Mouse (Mus musculus) embryo, embryonic 11 days (tissue): ENCODE results near the gene Parp9.
"Not testable (repeated sequence)": the region's sequence is repeated elsewhere in the genome, so short reads cannot be mapped to it uniquely, and the experiment has no call there.

Experiments used
- DNase-seq: peaks from one replicate; pipeline ENCODE4 v3.0.0-alpha.2; 2015

Gene Parp9

GRCm38 (mm10) chr16:35932179-35933055 lies 5.9 kb upstream of the Parp9 start:
- DNase-seq = no peak

- no peak for DNase-seq
Measured at GRCm38 (mm10) chr16:35933181-35933580, 5.1 kb upstream of the Parp9 start.

DNA sequence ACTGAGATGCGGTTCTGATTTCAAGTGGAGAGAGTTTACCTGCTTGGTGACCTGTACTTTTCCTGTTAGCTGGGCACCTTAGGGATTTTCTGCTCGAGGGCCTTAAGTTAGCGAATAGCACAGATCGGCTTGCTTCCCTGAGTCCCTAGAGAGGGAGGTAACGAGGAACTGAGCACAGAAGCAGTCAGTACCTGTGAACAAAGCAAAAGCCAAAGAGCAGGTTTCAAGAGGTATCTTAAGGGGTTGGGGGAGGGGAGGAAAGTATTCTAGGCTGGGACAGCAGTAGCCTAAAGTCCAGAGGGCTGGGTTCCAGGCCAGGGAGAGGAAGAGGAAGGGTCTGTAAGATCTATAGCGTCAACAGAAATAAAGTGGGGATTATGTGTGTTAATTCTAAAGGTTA lies 991 bp downstream of the Parp9 start:
- DNase-seq = peak; percentile 45

DNA sequence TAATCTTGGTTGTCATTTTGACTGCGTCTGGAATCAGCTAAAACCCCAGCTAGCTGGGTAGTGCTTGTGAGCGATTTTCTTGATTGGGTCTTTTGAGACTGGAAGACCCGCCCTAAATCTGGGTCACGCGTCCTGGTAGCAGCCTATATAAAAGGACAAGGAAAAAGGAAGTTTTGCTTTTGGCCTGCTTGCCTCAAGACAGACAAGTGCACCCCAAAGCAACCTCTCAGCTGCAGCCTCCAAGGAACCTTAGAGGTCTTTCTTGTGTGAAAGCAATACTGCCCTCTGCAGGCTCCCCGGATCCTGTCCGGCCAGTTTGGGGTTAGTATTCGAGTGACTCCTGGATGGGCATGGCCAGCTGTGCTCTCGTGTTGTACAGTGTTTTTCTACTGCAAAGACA lies 1.4 kb downstream of the Parp9 start:
- peak; percentile 80 for DNase-seq

DNA sequence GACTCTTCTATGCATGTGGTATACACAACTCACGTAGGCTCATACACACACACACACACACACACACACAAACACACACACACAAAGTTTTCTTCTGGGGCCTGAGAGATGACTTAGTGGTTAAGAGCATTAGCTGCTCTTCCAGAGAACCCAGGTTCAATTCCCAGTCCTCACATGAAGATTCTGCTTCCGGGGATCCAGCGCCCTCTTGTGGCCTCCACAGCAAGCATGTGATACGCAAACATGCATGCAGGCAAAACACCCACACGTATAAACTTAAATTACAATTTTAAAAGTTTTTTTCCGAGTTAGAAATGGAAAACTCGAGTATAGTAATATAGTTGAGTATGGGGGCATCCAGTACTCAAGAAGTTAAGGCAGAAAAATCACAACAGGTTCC lies 3.1 kb downstream of the Parp9 start:
- no peak for DNase-seq

DNA sequence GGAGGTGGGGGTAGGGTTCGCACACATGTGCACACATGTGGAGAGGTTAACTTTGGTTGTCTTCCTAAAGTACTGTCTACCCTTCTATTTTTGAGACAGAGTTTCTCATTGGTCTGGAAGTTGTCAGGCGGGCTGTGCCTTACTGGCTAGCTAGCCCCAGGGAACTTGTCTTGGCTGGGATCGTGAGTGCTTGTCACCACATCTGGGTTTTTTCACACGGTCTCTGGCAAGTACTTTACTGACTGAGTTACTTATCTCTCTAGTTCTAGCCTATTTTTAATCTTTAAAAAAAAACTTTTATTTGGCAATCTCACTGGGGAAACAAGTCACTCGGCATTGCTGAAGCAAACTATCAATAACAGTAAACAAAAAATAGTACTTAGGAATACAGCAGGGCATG lies 11.0 kb downstream of the Parp9 start:
- no peak for DNase-seq

- DNase-seq = no peak
Measured at GRCm38 (mm10) chr16:35951216-35951615, 12.9 kb downstream of the Parp9 start.

DNA sequence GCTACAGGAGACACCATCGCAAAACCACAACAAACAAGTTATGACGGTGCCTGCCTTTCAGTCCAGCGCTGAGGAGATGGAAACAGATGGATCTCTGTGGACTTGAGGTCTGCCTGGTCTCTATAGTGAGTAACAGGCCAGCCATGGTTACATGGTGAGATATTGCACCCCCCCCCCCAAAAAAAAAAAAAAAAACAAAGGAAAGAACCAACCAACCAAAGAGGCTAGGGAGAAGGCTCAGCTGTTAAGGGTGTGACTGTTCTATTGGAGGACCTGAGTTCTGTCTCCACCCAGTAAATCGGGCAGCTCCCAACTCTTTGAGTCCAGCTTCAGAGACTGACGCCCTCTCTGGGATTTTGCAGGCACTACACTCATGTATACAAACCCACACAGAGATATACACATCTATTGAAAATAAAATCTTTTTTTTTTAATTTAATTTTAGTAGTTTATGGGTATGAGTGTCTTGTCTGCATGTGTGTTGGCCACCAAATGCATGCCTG lies 14.4 kb downstream of the Parp9 start:
- DNase-seq = no peak

DNA sequence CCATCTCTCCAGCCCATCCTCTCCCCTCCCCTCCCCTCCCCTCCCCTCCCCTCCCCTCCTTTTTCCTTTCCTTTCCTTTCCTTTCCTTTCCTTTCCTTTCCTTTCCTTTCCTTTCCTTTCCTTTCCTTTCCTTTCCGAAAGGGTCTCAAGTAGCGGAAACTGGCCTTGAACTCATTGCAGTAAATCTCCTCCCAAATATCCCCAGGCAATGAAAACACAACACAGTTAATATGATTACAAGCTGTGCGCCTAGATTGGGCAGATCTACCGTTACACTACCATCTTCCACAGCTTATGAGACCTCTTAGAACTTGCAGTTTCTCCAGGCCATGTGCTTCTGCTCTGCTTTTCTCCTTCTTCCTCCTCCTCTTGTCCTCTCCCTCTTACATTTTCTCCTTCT lies 27.7 kb downstream of the Parp9 start:
- not testable (repeated sequence) for DNase-seq

- no peak for DNase-seq
Measured at GRCm38 (mm10) chr16:35966411-35967115, 28.3 kb downstream of the Parp9 start.

GRCm38 (mm10) chr16:35967319-35967718 lies 29.0 kb downstream of the Parp9 start:
- DNase-seq = no peak

DNA sequence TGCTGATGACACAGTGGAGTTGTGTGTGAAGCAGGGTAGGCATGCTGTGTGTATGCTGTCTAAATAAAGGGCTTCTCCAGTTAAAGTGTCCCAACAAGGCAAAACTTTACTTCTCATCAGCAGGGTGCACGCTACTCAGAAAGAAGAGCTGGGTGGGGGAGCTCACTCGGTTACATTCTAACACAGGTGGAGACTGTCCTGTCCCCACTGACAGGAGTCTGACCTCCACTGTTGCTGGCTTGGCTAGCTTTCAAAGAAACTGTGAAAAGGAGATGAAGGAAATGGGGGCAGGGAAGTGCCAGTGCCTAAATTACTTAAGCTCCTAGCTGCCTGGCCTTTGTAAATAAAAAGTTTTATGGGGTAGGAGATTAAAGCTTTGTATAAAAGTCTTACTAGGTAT lies 29.9 kb downstream of the Parp9 start:
- DNase-seq = no peak

DNA sequence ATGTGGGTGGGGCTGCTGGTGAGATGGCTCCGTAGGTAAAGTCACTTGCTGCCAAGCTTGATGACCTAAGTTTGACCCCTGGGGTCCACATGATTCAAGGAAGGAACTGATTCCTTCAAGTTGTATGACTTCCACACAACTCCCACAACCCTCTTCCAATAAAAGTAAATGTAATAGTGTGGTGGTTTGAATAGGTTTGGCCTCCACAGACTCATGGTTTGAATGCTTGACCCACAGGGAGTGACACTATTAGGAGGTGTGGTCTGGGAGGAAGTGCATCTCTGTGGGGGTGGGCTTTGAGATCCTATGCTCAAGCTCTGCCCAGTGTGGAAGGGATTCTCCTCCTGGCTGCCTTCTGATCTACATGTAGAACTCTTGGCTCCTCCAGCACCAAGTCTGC lies 35.8 kb downstream of the Parp9 start:
- DNase-seq = no peak

DNA sequence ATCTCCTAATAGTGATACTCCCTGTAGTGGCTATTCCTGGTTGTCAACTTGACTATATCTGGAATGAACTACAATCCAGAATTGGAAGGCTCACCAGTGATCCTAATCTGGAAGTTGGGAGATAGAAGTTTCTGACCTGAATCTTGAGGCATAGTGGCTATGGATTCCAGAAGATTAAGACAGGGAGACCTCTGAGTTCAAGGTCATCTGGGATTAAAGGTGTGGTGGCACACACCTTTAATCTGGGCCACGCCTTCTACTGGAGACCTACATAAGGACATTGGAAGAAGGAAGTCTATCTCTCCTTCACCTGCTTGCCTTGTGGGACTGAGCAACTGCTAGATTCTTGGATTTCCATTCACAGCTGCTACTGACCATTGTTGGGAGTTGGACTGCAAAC lies 40.2 kb downstream of the Parp9 start, which contains the start of gene Kpna1:
Gene Kpna1, plus strand, starts transcription at position 301 of the 400 bp plus-strand sequence.
- not testable (repeated sequence) for DNase-seq

GRCm38 (mm10) chr16:35981363-35981821 lies 43.1 kb downstream of the Parp9 start:
- peak; percentile 99 for DNase-seq

DNA sequence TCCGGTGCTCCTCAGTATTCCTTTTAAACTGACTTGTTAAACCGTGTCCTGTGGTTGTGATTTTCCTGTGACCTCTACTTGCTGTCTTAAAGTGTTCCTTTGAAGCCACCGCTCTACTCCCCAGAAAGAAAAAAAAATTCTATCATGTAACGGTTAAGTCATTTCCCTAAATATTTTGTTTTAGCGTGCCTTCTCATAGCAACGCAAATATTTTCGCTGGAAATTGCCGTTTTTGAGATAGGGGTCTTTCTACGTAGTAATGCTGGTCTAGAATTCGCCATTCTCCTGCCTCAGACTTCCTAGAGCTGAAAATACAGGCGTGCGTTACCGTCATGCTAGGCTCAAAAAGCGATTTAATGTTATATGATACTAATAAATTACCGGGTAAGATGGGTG lies 44.2 kb downstream of the Parp9 start:
- DNase-seq = peak; percentile 6

GRCm38 (mm10) chr16:35982902-35983516 lies 44.7 kb downstream of the Parp9 start:
- peak; percentile 96 for DNase-seq

- peak; percentile 67 for DNase-seq
Measured at GRCm38 (mm10) chr16:35983517-35984101, 45.3 kb downstream of the Parp9 start.

DNA sequence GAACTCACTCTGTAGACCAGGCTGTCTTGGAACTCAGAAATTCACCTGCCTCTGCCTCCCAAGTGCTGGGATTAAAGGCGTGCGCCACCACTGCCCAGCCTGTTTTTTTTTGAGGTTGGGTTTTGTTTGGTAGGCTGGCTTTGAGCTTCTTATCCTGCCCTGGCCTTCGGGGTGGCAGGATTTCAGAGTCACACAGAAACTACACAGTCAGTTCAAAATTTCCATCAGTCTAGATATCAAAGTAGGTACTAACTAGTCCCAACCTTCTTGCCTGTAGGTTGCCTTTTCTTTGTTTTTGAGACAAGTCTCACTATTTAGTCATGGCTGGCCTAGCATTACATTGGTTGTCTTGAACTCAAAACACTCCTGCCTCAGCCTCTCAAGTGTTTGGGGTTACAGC lies 46.2 kb downstream of the Parp9 start:
- DNase-seq = no peak

DNA sequence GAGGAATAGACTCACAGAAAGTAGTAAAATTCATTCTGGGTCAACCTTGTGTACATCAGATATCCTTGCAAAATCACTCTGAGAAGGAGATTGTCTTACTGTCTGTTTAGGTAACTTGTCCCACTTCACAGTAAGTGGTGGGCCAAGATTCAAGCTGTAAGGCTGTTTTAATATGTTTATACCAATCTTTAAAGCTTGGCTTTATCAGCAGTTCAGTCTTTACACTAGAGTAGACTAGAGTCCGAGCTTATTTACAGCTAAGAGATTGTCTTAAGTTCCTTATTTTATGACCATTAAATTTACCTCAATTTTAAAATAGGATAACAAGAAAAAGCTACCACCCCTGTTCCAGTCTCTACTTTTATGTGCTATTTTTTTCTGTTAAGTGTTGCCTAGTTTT lies 49.7 kb downstream of the Parp9 start:
- no peak for DNase-seq

- DNase-seq = no peak
Measured at GRCm38 (mm10) chr16:35992391-35992790, 54.1 kb downstream of the Parp9 start.

GRCm38 (mm10) chr16:35993316-35993715 lies 55.0 kb downstream of the Parp9 start:
- no peak for DNase-seq

- DNase-seq = not testable (repeated sequence)
Measured at GRCm38 (mm10) chr16:35998852-35999251, 60.6 kb downstream of the Parp9 start.
